Mouse (Mus musculus) embryonic facial prominence, embryonic 12.5 days (tissue): Measurements from ENCODE around the gene Celf2. TPM values are rescaled to one million over a fixed set of nuclear protein-coding genes. Genes with fewer than 3 reads are reported as not detected.
A peak's percentile ranks its signal among the peaks of the same experiment; 100 is the strongest.

Source experiments
- ATAC-seq: fragments of 200-750 bp; cut with Nextera tagmentation; 2 replicates; pipeline ENCODE4 v1.8.0; 2017; ENCODE audit not compliant: insufficient number of reproducible peaks, insufficient read depth, low FRiP score, low TSS enrichment
- H3K27ac ChIP-seq: fragments of 300-500 bp; sonication (generic); 2 replicates; pipeline ENCODE4 v1.5.1; 2016; ENCODE audit warnings: mild to moderate bottlenecking
- H3K27me3 ChIP-seq: fragments of 300-500 bp; sonication (generic); 2 replicates; pipeline ENCODE4 v1.6.1; 2016; ENCODE audit warnings: mild to moderate bottlenecking, moderate library complexity
- H3K36me3 ChIP-seq: fragments of 300-500 bp; sonication (generic); 2 replicates; pipeline ENCODE4 v1.6.1; 2016; ENCODE audit warnings: mild to moderate bottlenecking
- H3K4me1 ChIP-seq: fragments of 300-500 bp; sonication (generic); 2 replicates; pipeline ENCODE4 v1.6.1; 2016
- H3K4me2 ChIP-seq: fragments of 300-500 bp; sonication (generic); replicated peaks from 2 replicates; pipeline ENCODE4 v1.6.1; 2016; ENCODE audit warnings: mild to moderate bottlenecking, moderate library complexity
- H3K4me3 ChIP-seq: fragments of 300-500 bp; sonication (generic); 2 replicates; pipeline ENCODE4 v1.5.1; 2016; ENCODE audit warnings: mild to moderate bottlenecking
- H3K9ac ChIP-seq: fragments of 300-500 bp; sonication (generic); 2 replicates; pipeline ENCODE4 v1.6.1; 2016; ENCODE audit warnings: mild to moderate bottlenecking, moderate library complexity
- H3K9me3 ChIP-seq: fragments of 300-500 bp; sonication (generic); 2 replicates; pipeline ENCODE4 v1.6.1; 2016; ENCODE audit warnings: mild to moderate bottlenecking, moderate library complexity
- WGBS: fragments of 180-500 bp; shearing (Covaris S2); methylation state at CpG from one replicate; pipeline ENCODE4 v1.1.7; 2016; 5-methylcytosine and 5-hydroxymethylcytosine counted together
- polyA plus RNA-seq: library from polyadenylated mRNA; unstranded; fragments of >200 nt; fragmentation: Nextera tagmentation; extraction: Ambion mirVana; gene quantifications from 2 replicates; pipeline ENCODE4 v1.2.1, GENCODE M21; 2016

Celf2 gene
- polyA plus RNA-seq, 1 experiment from 2014 or later: 56.8 TPM

DNA sequence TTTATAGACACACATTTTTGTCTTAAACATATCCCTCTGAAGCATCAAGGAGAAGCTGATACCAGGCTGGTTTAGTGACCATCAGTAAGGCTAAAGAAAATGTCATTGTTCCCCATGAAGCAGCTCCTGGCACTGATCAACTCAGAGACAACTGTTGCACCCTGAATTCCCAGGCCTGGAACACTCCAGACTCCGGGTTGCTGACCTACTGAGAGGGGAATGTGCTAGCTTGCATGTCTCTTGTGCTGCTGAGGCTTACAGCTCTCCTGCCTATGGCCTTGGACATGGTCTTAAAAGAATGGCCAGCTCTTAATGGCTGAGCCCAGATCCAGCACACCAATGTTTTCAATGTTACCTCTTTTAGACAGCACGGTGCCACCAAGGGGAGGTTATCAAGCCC is 970.9 kb downstream of the Celf2 start:
- Histone ChIP-seq H3K4me1 (no peaks in the 10 kb centered on the region), H3K36me3 (no peaks in the 10 kb centered on the region), H3K9ac (no peak overlapping the region), H3K4me3 (no peak overlapping the region), H3K4me2 (no peak overlapping the region), H3K27ac (no peak overlapping the region), H3K9me3 (no peaks in the 10 kb centered on the region), H3K27me3 (no peaks in the 10 kb centered on the region)
- no peak for ATAC-seq
- 79% methylated on average over 2 of the region's 2 CpGs for WGBS

DNA sequence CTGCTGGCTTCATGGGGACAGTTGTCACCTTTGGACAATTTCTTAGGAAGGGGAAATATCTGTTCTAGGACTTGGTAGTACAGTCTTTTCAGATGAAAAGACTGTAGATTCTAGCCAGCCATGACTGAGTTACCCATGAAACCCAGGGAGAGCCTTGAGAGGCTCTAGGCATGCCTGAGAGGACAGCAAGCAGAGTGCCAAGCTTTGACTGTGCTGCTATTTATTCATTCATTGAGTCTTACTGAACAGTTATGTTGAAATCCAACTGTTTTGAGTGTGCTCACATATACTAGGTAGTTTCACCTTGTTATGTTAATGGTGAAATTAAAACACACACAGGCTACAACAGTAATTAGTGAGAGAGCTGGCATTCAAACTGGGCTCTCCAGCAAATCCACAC is 971.3 kb downstream of the Celf2 start:
- H3K9ac ChIP-seq: no peak overlapping the region
- H3K4me3 ChIP-seq: no peak overlapping the region
- H3K9me3 ChIP-seq: no peaks in the 10 kb centered on the region
- no peaks in the 10 kb centered on the region for H3K27me3 ChIP-seq
- no peaks in the 10 kb centered on the region for H3K36me3 ChIP-seq
- no peak overlapping the region for H3K4me2 ChIP-seq
- no peaks in the 10 kb centered on the region for H3K4me1 ChIP-seq
- ATAC-seq: no peak
- no peak overlapping the region for H3K27ac ChIP-seq

DNA sequence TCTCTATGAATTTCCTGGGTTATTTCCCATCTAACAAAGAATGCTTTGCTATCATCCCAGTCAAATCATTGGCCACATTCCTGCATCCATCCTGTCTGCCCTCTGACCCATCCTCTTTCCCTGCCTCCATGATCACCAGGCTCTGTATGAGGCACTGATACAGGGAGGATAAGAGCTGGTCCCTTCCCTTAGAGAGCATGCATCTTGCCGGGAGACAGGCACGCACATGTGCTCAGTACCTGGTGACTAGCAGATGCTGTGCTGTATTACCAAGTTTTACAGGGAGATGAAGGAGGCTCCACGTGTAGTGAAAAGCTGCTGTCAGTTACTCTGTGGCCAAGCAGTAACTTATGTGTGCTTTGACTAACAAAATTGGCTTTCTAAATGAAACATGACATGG is 972.0 kb downstream of the Celf2 start:
- H3K9me3 ChIP-seq: no peaks in the 10 kb centered on the region
- no peak overlapping the region for H3K27ac ChIP-seq
- H3K27me3 ChIP-seq: no peaks in the 10 kb centered on the region
- no peaks in the 10 kb centered on the region for H3K4me1 ChIP-seq
- WGBS: 73% methylated on average over 3 of the region's 3 CpGs
- no peak overlapping the region for H3K4me3 ChIP-seq
- no peaks in the 10 kb centered on the region for H3K36me3 ChIP-seq
- H3K9ac ChIP-seq: no peak overlapping the region
- ATAC-seq: no peak
- H3K4me2 ChIP-seq: no peak overlapping the region

DNA sequence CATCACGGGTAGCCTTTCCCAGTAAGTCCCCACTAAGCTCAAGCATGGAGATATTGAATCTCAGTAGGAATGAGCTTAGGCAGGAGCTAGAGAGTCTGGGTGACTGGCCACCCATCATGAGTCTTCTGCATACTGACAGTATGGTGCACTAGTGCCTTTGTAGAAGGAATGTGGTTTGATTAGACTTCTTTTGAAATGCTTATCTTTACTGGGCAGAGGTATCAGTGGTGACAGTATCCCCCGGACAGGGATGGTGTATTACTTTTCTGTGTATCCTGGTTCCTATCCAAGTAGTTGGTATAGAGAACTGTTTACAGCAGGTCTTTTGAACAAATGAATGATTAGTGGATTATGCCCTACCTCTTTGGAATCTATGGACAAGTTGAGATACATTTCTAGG is 973.0 kb downstream of the Celf2 start:
- H3K27me3 ChIP-seq: no peaks in the 10 kb centered on the region
- H3K36me3 ChIP-seq: no peaks in the 10 kb centered on the region
- H3K27ac ChIP-seq: no peak overlapping the region
- no peak overlapping the region for H3K4me3 ChIP-seq
- H3K9me3 ChIP-seq: no peaks in the 10 kb centered on the region
- no peak for ATAC-seq
- H3K9ac ChIP-seq: no peak overlapping the region
- WGBS: 89% methylated on average over 2 of the region's 2 CpGs
- no peak overlapping the region for H3K4me2 ChIP-seq
- H3K4me1 ChIP-seq: no peaks in the 10 kb centered on the region

DNA sequence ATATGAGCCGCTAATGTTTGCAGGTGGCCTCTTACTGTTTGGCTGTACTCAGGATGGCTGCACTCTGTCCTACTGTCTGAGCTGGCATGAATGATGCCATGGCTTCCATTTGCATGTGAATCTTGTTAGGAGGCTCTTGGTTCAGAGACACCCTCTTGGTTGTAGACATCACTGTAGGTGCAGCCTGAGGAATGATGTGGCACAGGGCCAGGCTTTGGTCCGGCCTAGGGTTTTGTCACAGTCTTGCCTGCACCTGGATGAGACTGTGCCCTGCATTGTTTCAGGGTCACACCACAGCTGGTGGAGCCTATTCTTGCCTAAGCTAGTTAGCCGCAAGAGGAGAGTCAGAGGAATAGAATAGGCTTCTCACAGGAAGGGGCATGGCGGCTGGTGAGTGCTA is 977.0 kb downstream of the Celf2 start:
- Histone ChIP-seq H3K36me3 (no peaks in the 10 kb centered on the region), H3K4me1 (no peaks in the 10 kb centered on the region), H3K4me3 (no peak overlapping the region), H3K27me3 (no peaks in the 10 kb centered on the region), H3K9ac (no peak overlapping the region), H3K4me2 (no peak overlapping the region), H3K27ac (no peak overlapping the region), H3K9me3 (no peaks in the 10 kb centered on the region)
- no peak for ATAC-seq
- WGBS: 68% methylated on average over 4 of the region's 4 CpGs

DNA sequence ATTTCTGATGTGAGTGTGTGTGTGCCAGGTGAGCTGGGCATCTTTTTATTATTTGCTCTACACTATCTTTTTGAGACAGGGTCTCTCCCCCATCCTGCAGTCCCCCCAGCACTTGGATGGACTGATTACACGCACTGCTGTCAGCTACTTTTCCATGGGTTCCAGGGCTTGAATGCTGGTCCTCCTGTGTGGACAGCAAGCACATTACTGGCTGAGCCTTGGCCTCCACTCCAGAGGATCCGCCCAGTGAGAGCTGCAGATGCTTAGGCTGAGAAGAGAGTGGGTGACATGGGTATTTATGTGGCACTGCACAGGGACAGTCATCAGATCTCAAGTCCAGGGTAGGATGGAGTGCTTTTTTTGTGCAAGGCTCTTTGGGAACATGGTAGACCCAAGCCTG is 981.3 kb downstream of the Celf2 start:
- 0 out of 2 replicates have a peak, but pooled peaks cover 4% of the 10 kb centered on the region for H3K4me1 ChIP-seq
- 92% methylated on average over 2 of the region's 2 CpGs for WGBS
- no peaks in the 10 kb centered on the region for H3K27me3 ChIP-seq
- H3K27ac ChIP-seq: no peak overlapping the region
- H3K4me3 ChIP-seq: no peak overlapping the region
- H3K9ac ChIP-seq: no peak overlapping the region
- no peaks in the 10 kb centered on the region for H3K36me3 ChIP-seq
- H3K9me3 ChIP-seq: no peaks in the 10 kb centered on the region
- H3K4me2 ChIP-seq: no peak overlapping the region
- ATAC-seq: no peak

DNA sequence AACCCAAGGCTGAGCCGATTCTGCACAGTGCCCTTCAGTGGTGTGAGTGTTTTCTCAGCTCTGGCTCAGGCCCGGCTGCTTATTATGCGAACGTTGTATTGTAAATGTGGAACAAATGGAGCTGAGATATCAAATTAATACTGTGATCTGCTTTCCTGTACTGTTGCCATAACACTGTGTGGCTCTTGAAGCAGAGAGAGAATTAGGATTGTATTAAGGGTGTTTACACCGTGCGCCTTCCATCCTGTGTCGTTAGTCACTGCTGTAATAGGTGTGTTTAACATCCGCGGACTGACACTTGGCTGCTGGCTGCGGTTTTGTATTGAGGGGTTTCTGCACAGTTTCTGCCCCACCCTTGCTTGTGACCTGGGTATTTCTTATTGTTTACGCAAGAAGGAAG is 982.5 kb downstream of the Celf2 start:
- H3K36me3 ChIP-seq: no peaks in the 10 kb centered on the region
- ATAC-seq: no peak

DNA sequence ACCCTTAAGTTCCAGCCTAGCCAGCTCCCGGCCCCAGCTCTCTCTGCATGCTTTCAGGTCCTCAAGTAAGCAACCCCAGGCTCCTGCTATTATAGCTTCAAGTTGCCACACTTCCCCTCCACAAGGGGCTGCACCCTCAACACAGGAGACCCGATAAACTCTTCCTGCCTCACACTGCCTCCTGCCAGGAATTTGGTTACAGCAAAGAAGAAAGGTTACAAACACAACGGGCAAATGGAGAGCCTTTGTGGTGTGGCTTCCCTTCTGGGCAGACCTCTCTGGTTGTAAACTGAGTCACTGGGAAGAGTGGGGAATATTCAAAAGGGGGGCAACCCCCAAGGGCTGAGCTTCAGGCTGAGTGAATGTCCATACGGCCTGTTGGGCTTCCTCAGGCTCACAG is 983.1 kb downstream of the Celf2 start:
- no peaks in the 10 kb centered on the region for H3K36me3 ChIP-seq
- 35% methylated on average over 4 of the region's 4 CpGs for WGBS
- H3K9me3 ChIP-seq: no peaks in the 10 kb centered on the region
- H3K27ac ChIP-seq: 0 out of 2 replicates have a peak overlapping the region, but pooled peaks have one; percentile 11
- H3K4me3 ChIP-seq: no peak overlapping the region
- no peak overlapping the region for H3K4me2 ChIP-seq
- ATAC-seq: no peak
- 0 out of 2 replicates have a peak, but pooled peaks cover 4% of the 10 kb centered on the region for H3K4me1 ChIP-seq
- no peaks in the 10 kb centered on the region for H3K27me3 ChIP-seq
- no peak overlapping the region for H3K9ac ChIP-seq

More for the DNA sequence above, 982.5 kb downstream of the Celf2 start:
- no peak overlapping the region for H3K9ac ChIP-seq
- H3K4me1 ChIP-seq: 0 out of 2 replicates have a peak, but pooled peaks cover 4% of the 10 kb centered on the region
- H3K27me3 ChIP-seq: no peaks in the 10 kb centered on the region
- H3K27ac ChIP-seq: no peak overlapping the region
- H3K9me3 ChIP-seq: no peaks in the 10 kb centered on the region
- H3K4me2 ChIP-seq: no peak overlapping the region
- H3K4me3 ChIP-seq: no peak overlapping the region
- 78% methylated on average over 11 of the region's 11 CpGs for WGBS

DNA sequence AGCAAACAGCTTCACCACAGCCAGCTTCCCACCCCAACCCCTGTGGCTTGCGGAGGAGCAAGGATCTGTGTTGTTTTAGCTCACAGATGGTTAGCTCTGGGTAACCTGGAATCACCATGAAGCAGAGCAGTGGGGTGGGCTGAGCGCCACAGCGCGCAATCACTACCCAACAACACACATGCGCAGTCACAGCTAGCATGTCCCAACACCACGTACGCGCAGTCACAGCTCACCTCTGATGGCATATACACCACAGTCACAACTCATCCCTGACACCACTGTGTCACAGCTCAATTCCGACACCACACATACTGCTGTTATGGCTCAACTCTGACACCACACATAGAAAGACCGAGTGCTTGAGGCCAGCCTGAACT is 985.5 kb downstream of the Celf2 start:
- Histone ChIP-seq H3K4me1 (0 out of 2 replicates have a peak, but pooled peaks cover 4% of the 10 kb centered on the region), H3K4me3 (no peak overlapping the region), H3K9me3 (no peaks in the 10 kb centered on the region), H3K27ac (0 out of 2 replicates have a peak overlapping the region, but pooled peaks have one; percentile 32), H3K36me3 (no peaks in the 10 kb centered on the region), H3K27me3 (no peaks in the 10 kb centered on the region), H3K4me2 (no peak overlapping the region), H3K9ac (no peak overlapping the region)
- 93% methylated on average over 10 of the region's 10 CpGs for WGBS
- ATAC-seq: no peak

DNA sequence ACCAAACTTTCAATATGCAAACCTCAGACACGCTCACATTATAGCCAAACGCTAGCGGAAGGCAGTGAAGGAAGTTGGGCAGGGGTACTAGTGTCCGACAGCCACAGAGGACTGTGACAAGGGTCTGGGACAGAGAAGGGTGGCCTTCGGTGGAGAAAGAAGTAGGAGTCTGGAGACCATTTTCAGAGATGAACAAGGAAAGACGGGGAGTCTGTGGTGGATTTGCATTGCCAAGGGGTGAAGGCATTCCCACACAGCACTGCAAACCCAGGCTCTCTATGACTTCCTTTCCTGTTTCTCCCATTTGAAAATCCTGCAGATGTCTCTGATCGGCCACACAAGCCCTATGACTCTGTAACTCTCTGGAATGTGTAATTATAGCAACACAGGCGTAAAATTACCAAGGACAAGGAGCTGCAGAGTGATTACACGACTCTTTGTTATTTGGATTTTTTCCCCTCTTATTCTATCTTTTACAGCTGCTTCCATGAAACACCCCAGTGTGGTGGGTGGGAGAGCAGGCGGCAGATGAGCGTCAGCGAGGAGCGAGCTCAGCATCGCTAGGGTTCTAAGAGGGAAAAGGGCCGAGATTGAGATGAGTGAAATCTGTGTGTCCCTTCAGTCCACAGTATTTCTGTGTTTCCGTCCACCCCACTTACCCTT is 986.0 kb downstream of the Celf2 start:
- WGBS: 69% methylated on average over 16 of the region's 16 CpGs

DNA sequence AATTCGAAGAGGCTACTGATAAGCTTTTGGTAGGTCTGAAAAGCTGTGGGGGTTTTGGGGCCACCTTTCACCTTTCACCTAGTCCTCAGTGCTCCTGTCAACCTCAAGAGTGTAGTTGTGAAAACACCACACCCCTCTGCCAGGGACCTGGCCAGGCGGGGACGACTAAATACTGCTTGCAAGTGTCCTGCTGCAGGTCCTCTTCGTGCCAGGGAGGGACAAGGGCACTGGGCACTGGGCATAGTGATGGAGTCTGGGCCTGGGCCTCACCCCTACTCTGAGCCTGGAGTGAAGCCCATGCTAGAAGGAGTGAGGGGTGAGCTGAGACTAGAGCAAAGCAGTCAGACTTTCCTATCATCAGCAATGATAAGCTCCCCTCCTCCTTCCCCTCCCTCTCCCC is 987.0 kb downstream of the Celf2 start:
- Histone ChIP-seq H3K4me3 (no peak overlapping the region), H3K4me2 (no peak overlapping the region), H3K9me3 (no peaks in the 10 kb centered on the region), H3K4me1 (0 out of 2 replicates have a peak, but pooled peaks cover 4% of the 10 kb centered on the region), H3K27ac (no peak overlapping the region), H3K27me3 (no peaks in the 10 kb centered on the region), H3K9ac (no peak overlapping the region), H3K36me3 (no peaks in the 10 kb centered on the region)
- ATAC-seq: 0 out of 2 replicates have a peak, but pooled peaks have one; percentile 47
- WGBS: 84% methylated on average over 4 of the region's 4 CpGs

More for the DNA sequence above, 986.0 kb downstream of the Celf2 start:
- H3K27ac ChIP-seq: peak overlapping the region; percentile 32; the same call in 1 of the 2 replicates
- no peaks in the 10 kb centered on the region for H3K27me3 ChIP-seq
- no peaks in the 10 kb centered on the region for H3K9me3 ChIP-seq
- 0 out of 2 replicates have a peak, but pooled peaks cover 4% of the 10 kb centered on the region for H3K4me1 ChIP-seq
- no peak overlapping the region for H3K4me2 ChIP-seq
- no peak overlapping the region for H3K4me3 ChIP-seq
- ATAC-seq: 0 out of 2 replicates have a peak, but pooled peaks have one; percentile 42
- H3K36me3 ChIP-seq: no peaks in the 10 kb centered on the region
- H3K9ac ChIP-seq: no peak overlapping the region

DNA sequence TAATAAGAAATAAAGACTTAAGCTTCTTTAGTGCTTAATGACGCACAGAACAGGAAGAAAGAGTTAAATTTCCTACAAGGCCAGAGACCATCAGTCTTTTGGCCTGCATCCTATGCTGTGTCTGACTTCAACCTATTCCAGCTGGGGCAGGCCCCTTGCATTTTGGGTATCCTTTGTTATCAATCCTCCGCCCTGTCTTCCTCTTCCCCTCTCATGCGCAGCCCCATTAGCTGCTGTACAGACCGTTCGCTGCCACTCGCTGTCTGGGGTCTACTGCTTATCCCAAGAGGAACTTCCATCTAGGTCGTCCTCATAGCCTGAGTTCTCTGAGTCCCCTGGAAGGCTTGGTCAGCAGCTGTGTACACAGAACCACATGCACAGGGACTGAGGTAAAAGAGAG is 996.2 kb downstream of the Celf2 start:
- Histone ChIP-seq H3K9me3 (no peaks in the 10 kb centered on the region), H3K4me3 (no peak overlapping the region), H3K27ac (no peak overlapping the region), H3K4me1 (no peaks in the 10 kb centered on the region), H3K27me3 (no peaks in the 10 kb centered on the region), H3K36me3 (no peaks in the 10 kb centered on the region), H3K9ac (no peak overlapping the region), H3K4me2 (no peak overlapping the region)
- 70% methylated on average over 7 of the region's 7 CpGs for WGBS
- ATAC-seq: no peak
